Mouse (Mus musculus) lung, postnatal 4 days (tissue): ENCODE results near the gene Cldn18.
A peak's percentile ranks its signal among the peaks of the same experiment; 100 is the strongest.

Experiments
- DNase-seq, 2 experiments: peaks; one replicate each; pipeline ENCODE4 v3.0.0; 2021

Cldn18 gene

GRCm38 (mm10) chr9:99717134-99717533 lies at the start of gene Cldn18:
TSS of gene Cldn18 (minus strand) at chr9:99717267.
- no peak for DNase-seq

GRCm38 (mm10) chr9:99763530-99763929 lies 46.5 kb upstream of the Cldn18 start:
- peak in 1 of 2 experiments; percentile 10 for DNase-seq

GRCm38 (mm10) chr9:99750272-99750671 lies 33.2 kb upstream of the Cldn18 start:
- no peak for DNase-seq

GRCm38 (mm10) chr9:99748279-99748678 lies 31.2 kb upstream of the Cldn18 start:
- no peak for DNase-seq

- DNase-seq = no peak
These were observed 30.7 kb upstream of the Cldn18 start for GRCm38 (mm10) chr9:99747731-99748130.

GRCm38 (mm10) chr9:99744548-99744947 lies 27.5 kb upstream of the Cldn18 start:
- no peak for DNase-seq

GRCm38 (mm10) chr9:99729943-99730646 lies 13.0 kb upstream of the Cldn18 start:
- DNase-seq = peak; percentile 78 to 81

GRCm38 (mm10) chr9:99727819-99728218 lies 10.8 kb upstream of the Cldn18 start:
- no peak for DNase-seq

GRCm38 (mm10) chr9:99725278-99725677 lies 8.2 kb upstream of the Cldn18 start:
- peak; percentile 55 to 56 for DNase-seq

GRCm38 (mm10) chr9:99720011-99720410 lies 2.9 kb upstream of the Cldn18 start:
- no peak for DNase-seq

GRCm38 (mm10) chr9:99710297-99710696 lies 6.8 kb downstream of the Cldn18 start:
- DNase-seq = no peak

- peak; percentile 68 to 85 for DNase-seq
These were observed 7.3 kb downstream of the Cldn18 start for GRCm38 (mm10) chr9:99709588-99710248.

GRCm38 (mm10) chr9:99707425-99708126 lies 9.5 kb downstream of the Cldn18 start:
- DNase-seq = peak; percentile 58 to 59

GRCm38 (mm10) chr9:99706264-99706663 lies 10.8 kb downstream of the Cldn18 start:
- DNase-seq = no peak

- DNase-seq = peak in 1 of 2 experiments; percentile 35
These were observed 13.4 kb downstream of the Cldn18 start for GRCm38 (mm10) chr9:99703711-99704110.

GRCm38 (mm10) chr9:99702215-99702614 lies 14.9 kb downstream of the Cldn18 start:
- no peak for DNase-seq

- no peak for DNase-seq
These were observed 15.9 kb downstream of the Cldn18 start for GRCm38 (mm10) chr9:99701187-99701586.

- no peak for DNase-seq
These were observed 17.2 kb downstream of the Cldn18 start for GRCm38 (mm10) chr9:99699752-99700389.

GRCm38 (mm10) chr9:99694961-99695360 lies 22.1 kb downstream of the Cldn18 start:
- DNase-seq = no peak

GRCm38 (mm10) chr9:99690386-99690785 lies 26.7 kb downstream of the Cldn18 start:
- DNase-seq = no peak

GRCm38 (mm10) chr9:99689796-99690195 lies 27.3 kb downstream of the Cldn18 start:
- no peak for DNase-seq

GRCm38 (mm10) chr9:99685536-99686231 lies 31.4 kb downstream of the Cldn18 start:
- no peak for DNase-seq
